Mouse (Mus musculus): ENCODE data around the gene Eif5b.

GRCm38 (mm10) chr1:38071326-38071725 is 73.5 kb downstream of the Eif5b start:
- TF ChIP-seq CTCF (IDR thresholded peaks at IDR 0.05; ENCODE audit: low read depth, low read length), result no peak
- no peak for TF ChIP-seq GATA1 (IDR thresholded peaks at IDR 0.05; ENCODE audit: borderline replicate concordance, low read length)
- no peak for TF ChIP-seq POLR2AphosphoS5 (IDR thresholded peaks at IDR 0.05; ENCODE audit: insufficient replicate concordance, low read depth, low read length)
- TF ChIP-seq TAL1 (conservative IDR thresholded peaks at IDR 0.05; ENCODE audit: low read depth, low read length), result no peak
